Mouse (Mus musculus): ENCODE data around the gene Ttc8. TPM values are rescaled to one million over a fixed set of nuclear protein-coding genes. Genes with fewer than 3 reads are reported as not detected.

Ttc8 gene
- polyA plus RNA-seq, 1 experiment: 3.2 TPM

- no peaks in the 10 kb centered on the region for H3K4me1 ChIP-seq (ENCODE audit: control insufficient read depth, insufficient read depth, insufficient read length)
- TF ChIP-seq CTCF (IDR thresholded peaks at IDR 0.05; ENCODE audit: extremely low read depth, insufficient read depth, insufficient read length, insufficient replicate concordance) (no peak), POLR2A (IDR thresholded peaks at IDR 0.05; ENCODE audit: low read depth, low read length) (no peak)
- H3K4me3 ChIP-seq (ENCODE audit: extremely low read depth, insufficient read depth, insufficient read length): no peak overlapping the region
- no peaks in the 10 kb centered on the region for H3K27me3 ChIP-seq (ENCODE audit: control insufficient read depth, insufficient read depth, low read length)
- DNase-seq (ENCODE audit: low read depth in 1 of 2, low spot score in 2 of 2): no peak
- H3K36me3 ChIP-seq (ENCODE audit: control insufficient read depth, insufficient read depth, low read length): no peaks in the 10 kb centered on the region
- WGBS: 77% methylated on average over 4 of the region's 4 CpGs
- no peak overlapping the region for H3K27ac ChIP-seq (ENCODE audit: insufficient read depth, low read length)
Observed at GRCm38 (mm10) chr12:98965441-98966135, 45.2 kb downstream of the Ttc8 start.

GRCm38 (mm10) chr12:98972291-98972690 is 51.9 kb downstream of the Ttc8 start:
- DNase-seq (ENCODE audit: low read depth in 1 of 2, low spot score in 2 of 2): no peak
- WGBS: 93% methylated on average over 3 of the region's 3 CpGs
- no peak for TF ChIP-seq CTCF (IDR thresholded peaks at IDR 0.05; ENCODE audit: extremely low read depth, insufficient read depth, insufficient read length, insufficient replicate concordance)
- no peak for TF ChIP-seq POLR2A (IDR thresholded peaks at IDR 0.05; ENCODE audit: low read depth, low read length)
- Histone ChIP-seq H3K27ac (ENCODE audit: insufficient read depth, low read length) (no peak overlapping the region), H3K4me3 (ENCODE audit: extremely low read depth, insufficient read depth, insufficient read length) (no peak overlapping the region), H3K36me3 (ENCODE audit: control insufficient read depth, insufficient read depth, low read length) (no peaks in the 10 kb centered on the region), H3K27me3 (ENCODE audit: control insufficient read depth, insufficient read depth, low read length) (no peaks in the 10 kb centered on the region), H3K4me1 (ENCODE audit: control insufficient read depth, insufficient read depth, insufficient read length) (no peaks in the 10 kb centered on the region)

DNA sequence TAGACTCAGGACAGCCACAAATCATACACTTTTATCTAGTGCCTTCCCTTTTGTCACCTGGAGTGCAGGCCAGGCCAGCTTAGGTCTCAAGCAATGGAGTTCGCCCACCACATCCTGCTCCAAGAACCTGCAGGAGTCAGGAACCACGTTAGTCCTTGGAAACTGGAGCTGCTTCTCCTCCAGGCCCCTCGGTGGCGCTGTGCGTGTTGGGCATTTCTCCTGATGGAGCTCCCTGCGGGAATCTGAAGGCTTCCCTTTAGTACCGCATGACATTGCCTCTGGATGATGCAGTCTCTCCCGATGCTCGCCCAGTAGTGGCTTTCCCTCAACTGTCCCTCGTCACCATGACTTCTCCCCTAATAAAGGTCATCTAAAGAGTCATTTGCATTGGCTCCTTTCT is 53.1 kb downstream of the Ttc8 start:
- H3K4me1 ChIP-seq (ENCODE audit: control insufficient read depth, insufficient read depth, insufficient read length): no peaks in the 10 kb centered on the region
- H3K4me3 ChIP-seq (ENCODE audit: extremely low read depth, insufficient read depth, insufficient read length): no peak overlapping the region
- WGBS: 94% methylated on average over 10 of the region's 10 CpGs

DNA sequence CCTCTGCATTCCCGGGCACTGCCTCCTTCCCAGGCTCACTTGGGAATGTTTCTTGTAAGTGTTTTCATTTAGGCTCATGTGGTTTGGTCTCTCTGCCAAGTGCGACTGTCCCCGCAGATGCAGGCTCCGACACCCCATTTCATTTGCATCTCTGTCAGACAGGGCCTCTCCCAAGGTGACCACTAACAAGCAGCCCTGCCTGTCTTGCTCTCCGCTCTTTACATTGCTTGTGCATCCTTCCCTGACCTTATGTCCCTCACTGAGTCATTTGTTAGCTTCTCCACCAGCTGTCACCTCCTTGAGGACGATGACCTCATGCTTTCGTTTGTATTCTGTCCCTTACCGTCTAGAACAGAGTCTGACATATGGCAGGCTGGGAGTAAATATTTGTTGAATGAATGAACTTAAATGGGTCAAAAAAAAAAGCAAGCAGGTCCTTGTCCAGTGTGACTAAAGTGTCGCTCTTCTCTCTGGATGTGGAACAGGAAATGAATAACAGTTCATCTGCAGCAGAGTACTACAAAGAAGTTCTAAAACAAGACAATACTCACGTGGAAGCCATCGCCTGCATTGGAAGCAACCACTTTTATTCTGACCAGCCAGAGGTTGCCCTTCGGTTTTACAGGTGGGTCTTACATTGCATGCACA is 53.9 kb downstream of the Ttc8 start:
- TF ChIP-seq CTCF (IDR thresholded peaks at IDR 0.05; ENCODE audit: extremely low read depth, insufficient read depth, insufficient read length, insufficient replicate concordance) (no peak), POLR2A (IDR thresholded peaks at IDR 0.05; ENCODE audit: low read depth, low read length) (no peak)
- Histone ChIP-seq H3K4me1 (ENCODE audit: control insufficient read depth, insufficient read depth, insufficient read length) (no peaks in the 10 kb centered on the region), H3K27me3 (ENCODE audit: control insufficient read depth, insufficient read depth, low read length) (no peaks in the 10 kb centered on the region), H3K36me3 (ENCODE audit: control insufficient read depth, insufficient read depth, low read length) (no peaks in the 10 kb centered on the region), H3K27ac (ENCODE audit: insufficient read depth, low read length) (no peak overlapping the region), H3K4me3 (ENCODE audit: extremely low read depth, insufficient read depth, insufficient read length) (no peak overlapping the region)
- no peak for DNase-seq (ENCODE audit: low read depth in 1 of 2, low spot score in 2 of 2)
- 89% methylated on average over 12 of the region's 12 CpGs for WGBS

More for the DNA sequence above, 53.1 kb downstream of the Ttc8 start:
- H3K27me3 ChIP-seq (ENCODE audit: control insufficient read depth, insufficient read depth, low read length): no peaks in the 10 kb centered on the region
- TF ChIP-seq CTCF (IDR thresholded peaks at IDR 0.05; ENCODE audit: extremely low read depth, insufficient read depth, insufficient read length, insufficient replicate concordance) (no peak), POLR2A (IDR thresholded peaks at IDR 0.05; ENCODE audit: low read depth, low read length) (no peak)
- H3K27ac ChIP-seq (ENCODE audit: insufficient read depth, low read length): no peak overlapping the region
- DNase-seq (ENCODE audit: low read depth in 1 of 2, low spot score in 2 of 2): no peak
- H3K36me3 ChIP-seq (ENCODE audit: control insufficient read depth, insufficient read depth, low read length): no peaks in the 10 kb centered on the region

GRCm38 (mm10) chr12:98981081-98981480 is 60.7 kb downstream of the Ttc8 start:
- Histone ChIP-seq H3K4me1 (ENCODE audit: control insufficient read depth, insufficient read depth, insufficient read length) (no peaks in the 10 kb centered on the region), H3K27me3 (ENCODE audit: control insufficient read depth, insufficient read depth, low read length) (no peaks in the 10 kb centered on the region), H3K4me3 (ENCODE audit: extremely low read depth, insufficient read depth, insufficient read length) (no peak overlapping the region), H3K27ac (ENCODE audit: insufficient read depth, low read length) (no peak overlapping the region), H3K36me3 (ENCODE audit: control insufficient read depth, insufficient read depth, low read length) (no peaks in the 10 kb centered on the region)
- DNase-seq (ENCODE audit: low read depth in 1 of 2, low spot score in 2 of 2): no peak
- TF ChIP-seq POLR2A (IDR thresholded peaks at IDR 0.05; ENCODE audit: low read depth, low read length) (no peak), CTCF (IDR thresholded peaks at IDR 0.05; ENCODE audit: extremely low read depth, insufficient read depth, insufficient read length, insufficient replicate concordance) (no peak)
- WGBS: 92% methylated on average over 3 of the region's 3 CpGs

DNA sequence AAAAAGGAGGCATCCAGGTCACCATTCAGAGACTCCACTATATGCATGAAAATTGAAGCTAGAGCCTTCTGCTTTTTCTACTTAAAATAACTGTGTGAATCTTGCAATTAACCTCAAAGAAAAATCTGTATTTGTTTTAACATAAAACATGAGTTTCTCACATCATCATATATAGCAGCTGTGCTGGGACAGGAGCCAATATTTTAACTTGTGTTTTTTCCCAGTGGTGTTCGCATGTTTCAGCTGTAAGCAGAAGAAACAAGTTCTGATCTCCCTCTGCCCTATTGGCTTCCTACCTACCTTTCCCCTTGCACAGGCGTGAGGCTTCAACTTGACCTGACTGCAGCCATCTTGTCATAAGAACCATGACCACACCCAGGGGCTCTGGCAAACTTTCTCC is 64.4 kb downstream of the Ttc8 start:
- H3K36me3 ChIP-seq (ENCODE audit: control insufficient read depth, insufficient read depth, low read length): no peaks in the 10 kb centered on the region
- H3K4me1 ChIP-seq (ENCODE audit: control insufficient read depth, insufficient read depth, insufficient read length): no peaks in the 10 kb centered on the region
- TF ChIP-seq CTCF (IDR thresholded peaks at IDR 0.05; ENCODE audit: extremely low read depth, insufficient read depth, insufficient read length, insufficient replicate concordance): no peak
- TF ChIP-seq POLR2A (IDR thresholded peaks at IDR 0.05; ENCODE audit: low read depth, low read length): no peak
- 99% methylated on average over 2 of the region's 2 CpGs for WGBS
- H3K4me3 ChIP-seq (ENCODE audit: extremely low read depth, insufficient read depth, insufficient read length): no peak overlapping the region
- no peaks in the 10 kb centered on the region for H3K27me3 ChIP-seq (ENCODE audit: control insufficient read depth, insufficient read depth, low read length)
- DNase-seq (ENCODE audit: low read depth in 1 of 2, low spot score in 2 of 2): no peak
- no peak overlapping the region for H3K27ac ChIP-seq (ENCODE audit: insufficient read depth, low read length)

Data from spleen, adult 2 months (tissue).